Mouse (Mus musculus): ENCODE data around the gene Klf16. TPM values are rescaled to one million over a fixed set of nuclear protein-coding genes. Genes with fewer than 3 reads are reported as not detected.

Gene Klf16
- polyA plus RNA-seq, 1 experiment from 2014 or later = 11.8 TPM

DNA sequence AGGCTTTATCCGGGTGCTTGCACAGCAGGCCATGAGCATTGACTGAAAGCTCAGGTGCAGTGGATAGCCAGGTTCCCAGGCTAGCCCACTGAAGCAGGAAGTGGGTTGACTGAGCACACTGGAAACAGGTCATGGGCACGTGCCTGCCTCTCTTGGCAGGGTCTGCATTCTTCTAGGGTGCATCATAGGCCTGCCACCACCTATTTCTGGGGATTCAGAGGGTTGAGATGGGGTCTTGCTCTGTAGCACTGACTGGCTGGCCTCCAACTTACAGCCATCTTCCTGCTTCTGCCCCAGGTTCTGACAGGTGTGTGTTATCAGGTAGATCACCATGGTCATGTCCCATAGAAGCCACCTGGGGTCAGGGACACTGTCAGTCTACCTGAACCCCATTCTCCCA, 27.9 kb upstream of the Klf16 start:
- WGBS = 90% methylated on average over 2 of the region's 2 CpGs
- no peak overlapping the region for H3K9ac ChIP-seq
- ATAC-seq (ENCODE audit: insufficient read depth) = no peak

DNA sequence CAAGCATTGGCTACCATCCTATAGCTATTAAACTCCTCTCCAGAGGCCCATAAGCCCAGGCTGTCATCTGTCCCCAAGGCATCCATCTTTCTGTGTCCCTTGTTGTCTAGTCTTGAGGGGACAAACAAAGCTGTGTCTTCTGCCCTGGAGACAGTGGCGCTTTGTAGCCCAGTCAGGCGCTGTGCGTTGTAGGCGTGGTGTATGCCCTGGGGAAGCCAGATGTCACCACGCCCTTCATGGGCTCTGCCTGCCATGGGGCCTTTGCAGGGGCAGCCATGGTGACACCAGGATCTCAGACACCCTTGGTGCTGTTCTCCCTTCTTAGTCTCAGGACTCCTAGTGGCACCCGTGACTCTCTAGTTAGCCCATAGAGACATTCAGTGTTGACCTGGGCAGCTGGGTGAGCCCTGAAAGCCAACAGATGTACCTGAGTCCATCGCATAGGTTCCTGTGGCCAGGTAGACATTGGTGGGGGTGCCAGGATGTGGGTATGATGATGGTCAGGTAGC, 26.9 kb upstream of the Klf16 start:
- H3K9me3 ChIP-seq (ENCODE audit: low read depth, low read length) = no peaks in the 10 kb centered on the region
- peak overlapping the region; percentile 85 for H3K4me2 ChIP-seq
- peak overlapping the region; percentile 68 for H3K4me3 ChIP-seq (ENCODE audit: low read depth, low read length)
- peaks cover 32% of the 10 kb centered on the region for H3K36me3 ChIP-seq (ENCODE audit: insufficient read depth)
- no peak for ATAC-seq (ENCODE audit: insufficient read depth)
- no peak for TF ChIP-seq CTCF (IDR thresholded peaks at IDR 0.05; ENCODE audit: low read depth)
- peak overlapping the region; percentile 62 for H3K9ac ChIP-seq
- 0 out of 2 replicates have a peak overlapping the region, but pooled peaks have one; percentile 74 for H3K27ac ChIP-seq (ENCODE audit: low read depth)
- no peaks in the 10 kb centered on the region for H3K27me3 ChIP-seq (ENCODE audit: insufficient read depth, low read length)
- DNase-seq = no peak
- WGBS = 88% methylated on average over 7 of the region's 7 CpGs
- H3K4me1 ChIP-seq (ENCODE audit: insufficient read depth) = peaks cover 10% of the 10 kb centered on the region

More for the DNA sequence above, 27.9 kb upstream of the Klf16 start:
- Histone ChIP-seq H3K27me3 (ENCODE audit: insufficient read depth, low read length) (no peaks in the 10 kb centered on the region), H3K4me3 (ENCODE audit: low read depth, low read length) (no peak overlapping the region), H3K4me2 (no peak overlapping the region), H3K36me3 (ENCODE audit: insufficient read depth) (peaks cover 40% of the 10 kb centered on the region), H3K4me1 (ENCODE audit: insufficient read depth) (peaks cover 10% of the 10 kb centered on the region), H3K9me3 (ENCODE audit: low read depth, low read length) (no peaks in the 10 kb centered on the region), H3K27ac (ENCODE audit: low read depth) (no peak overlapping the region)
- no peak for TF ChIP-seq CTCF (IDR thresholded peaks at IDR 0.05; ENCODE audit: low read depth)
- no peak for DNase-seq

DNA sequence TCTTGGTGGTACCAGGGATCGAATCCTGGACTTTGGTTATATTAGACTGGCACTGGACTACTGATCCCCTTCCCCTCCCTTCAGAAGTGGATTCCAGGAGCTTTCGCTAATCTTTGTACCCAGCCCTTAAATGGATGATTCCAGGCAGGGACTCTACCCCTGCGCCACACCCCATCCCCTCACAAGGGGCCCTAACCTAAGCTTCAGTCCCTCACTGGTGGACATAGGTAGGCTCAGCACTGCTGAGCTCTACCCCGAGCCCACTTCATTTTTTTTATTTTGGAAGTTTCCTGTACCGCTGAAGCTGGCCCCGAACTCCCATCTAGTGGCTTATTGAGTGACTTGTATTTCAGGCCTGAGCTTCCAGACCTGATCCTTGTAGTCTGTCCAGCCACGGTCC, 26.2 kb upstream of the Klf16 start:
- no peak for ATAC-seq (ENCODE audit: insufficient read depth)
- 21% methylated on average over 7 of the region's 7 CpGs for WGBS
- no peak for TF ChIP-seq CTCF (IDR thresholded peaks at IDR 0.05; ENCODE audit: low read depth)

DNA sequence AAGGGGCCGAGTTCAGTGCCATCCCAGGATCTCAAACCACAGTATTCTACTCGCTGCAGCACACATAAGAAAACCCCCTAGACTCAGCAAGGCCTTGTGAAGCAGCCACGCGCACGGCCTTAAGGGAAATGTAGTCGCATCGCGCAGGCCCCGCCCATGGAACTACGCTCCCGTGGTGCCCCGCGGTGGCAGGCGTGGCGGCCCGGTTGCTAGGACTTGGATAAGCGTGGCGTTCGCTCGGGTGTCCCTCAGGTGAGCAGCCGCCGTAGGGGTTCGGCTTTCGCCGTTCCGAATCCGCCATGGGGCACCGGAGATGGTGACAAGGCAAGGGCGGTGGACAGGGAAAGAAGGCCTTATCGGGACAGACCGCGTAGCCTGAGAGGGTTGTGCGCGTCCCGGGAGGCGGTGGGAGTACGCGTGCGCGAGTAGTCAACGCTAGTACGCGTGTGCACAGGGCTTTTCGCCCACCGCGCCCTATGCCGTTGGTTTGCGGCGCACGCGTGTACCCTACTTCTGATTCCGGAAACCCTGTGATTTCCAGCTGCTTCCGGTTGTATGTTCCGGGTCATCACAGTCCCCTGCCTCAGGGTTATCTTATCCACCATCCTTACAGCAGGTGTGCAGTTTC, 25.7 kb upstream of the Klf16 start, which contains the start of the genes Scamp4 and Adat3:
Gene Scamp4 (plus strand): TSS at position 175 of the 628 bp plus-strand sequence.
Gene Adat3 (plus strand): TSS at position 183 of the 628 bp plus-strand sequence.
- H3K36me3 ChIP-seq (ENCODE audit: insufficient read depth) = peaks cover 20% of the 10 kb centered on the region
- H3K9me3 ChIP-seq (ENCODE audit: low read depth, low read length) = no peaks in the 10 kb centered on the region
- TF ChIP-seq CTCF (IDR thresholded peaks at IDR 0.05; ENCODE audit: low read depth) = no peak
- H3K27ac ChIP-seq (ENCODE audit: low read depth) = peak within 1 kb of the TSS; percentile 74
- H3K27me3 ChIP-seq (ENCODE audit: insufficient read depth, low read length) = no peaks in the 10 kb centered on the region
- WGBS = under 1% methylated on average over 50 of the region's 54 CpGs
- peaks cover 10% of the 10 kb centered on the region for H3K4me1 ChIP-seq (ENCODE audit: insufficient read depth)
- ATAC-seq (ENCODE audit: insufficient read depth) = peak; percentile 95
- peak within 1 kb of the TSS; percentile 85 for H3K4me2 ChIP-seq
- H3K9ac ChIP-seq = peak within 1 kb of the TSS; percentile 62
- peak; percentile 98 for DNase-seq
- peak within 1 kb of the TSS; percentile 68 for H3K4me3 ChIP-seq (ENCODE audit: low read depth, low read length)

More for the DNA sequence above, 26.2 kb upstream of the Klf16 start:
- H3K4me3 ChIP-seq (ENCODE audit: low read depth, low read length) = peak overlapping the region; percentile 68
- no peaks in the 10 kb centered on the region for H3K9me3 ChIP-seq (ENCODE audit: low read depth, low read length)
- H3K9ac ChIP-seq = peak overlapping the region; percentile 62
- peaks cover 10% of the 10 kb centered on the region for H3K4me1 ChIP-seq (ENCODE audit: insufficient read depth)
- no peak for DNase-seq
- H3K36me3 ChIP-seq (ENCODE audit: insufficient read depth) = peaks cover 25% of the 10 kb centered on the region
- H3K27ac ChIP-seq (ENCODE audit: low read depth) = peak overlapping the region; percentile 74
- H3K27me3 ChIP-seq (ENCODE audit: insufficient read depth, low read length) = no peaks in the 10 kb centered on the region
- H3K4me2 ChIP-seq = peak overlapping the region; percentile 85

DNA sequence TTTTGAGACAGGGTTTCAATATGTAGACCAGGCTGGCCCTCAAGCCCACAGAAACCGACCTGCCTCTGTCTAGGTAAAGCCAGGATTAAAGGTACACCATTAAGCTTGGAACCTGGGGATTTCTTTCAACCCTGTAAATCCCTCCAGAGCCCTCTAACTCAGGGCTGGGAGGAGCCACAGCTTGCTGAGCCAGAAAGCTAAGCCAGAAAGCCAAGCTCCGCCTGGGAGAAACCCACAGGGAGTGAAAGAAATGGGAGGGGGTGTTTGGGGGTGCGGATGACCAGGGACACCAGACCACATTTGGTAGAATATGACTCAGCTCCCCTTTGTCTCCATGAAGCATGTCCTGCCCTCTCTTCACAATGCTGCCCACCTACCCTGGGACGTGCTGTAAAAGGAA, 19.2 kb upstream of the Klf16 start:
- no peaks in the 10 kb centered on the region for H3K9me3 ChIP-seq (ENCODE audit: low read depth, low read length)
- H3K27ac ChIP-seq (ENCODE audit: low read depth) = no peak overlapping the region
- H3K36me3 ChIP-seq (ENCODE audit: insufficient read depth) = no peaks in the 10 kb centered on the region
- no peak for TF ChIP-seq CTCF (IDR thresholded peaks at IDR 0.05; ENCODE audit: low read depth)
- no peak overlapping the region for H3K4me2 ChIP-seq
- ATAC-seq (ENCODE audit: insufficient read depth) (no peak), DNase-seq (no peak)
- H3K4me3 ChIP-seq (ENCODE audit: low read depth, low read length) = no peak overlapping the region
- 41% methylated on average over 4 of the region's 4 CpGs for WGBS
- no peaks in the 10 kb centered on the region for H3K27me3 ChIP-seq (ENCODE audit: insufficient read depth, low read length)
- H3K9ac ChIP-seq = no peak overlapping the region; the same call in 1 of the 2 replicates
- H3K4me1 ChIP-seq (ENCODE audit: insufficient read depth) = no peaks in the 10 kb centered on the region

DNA sequence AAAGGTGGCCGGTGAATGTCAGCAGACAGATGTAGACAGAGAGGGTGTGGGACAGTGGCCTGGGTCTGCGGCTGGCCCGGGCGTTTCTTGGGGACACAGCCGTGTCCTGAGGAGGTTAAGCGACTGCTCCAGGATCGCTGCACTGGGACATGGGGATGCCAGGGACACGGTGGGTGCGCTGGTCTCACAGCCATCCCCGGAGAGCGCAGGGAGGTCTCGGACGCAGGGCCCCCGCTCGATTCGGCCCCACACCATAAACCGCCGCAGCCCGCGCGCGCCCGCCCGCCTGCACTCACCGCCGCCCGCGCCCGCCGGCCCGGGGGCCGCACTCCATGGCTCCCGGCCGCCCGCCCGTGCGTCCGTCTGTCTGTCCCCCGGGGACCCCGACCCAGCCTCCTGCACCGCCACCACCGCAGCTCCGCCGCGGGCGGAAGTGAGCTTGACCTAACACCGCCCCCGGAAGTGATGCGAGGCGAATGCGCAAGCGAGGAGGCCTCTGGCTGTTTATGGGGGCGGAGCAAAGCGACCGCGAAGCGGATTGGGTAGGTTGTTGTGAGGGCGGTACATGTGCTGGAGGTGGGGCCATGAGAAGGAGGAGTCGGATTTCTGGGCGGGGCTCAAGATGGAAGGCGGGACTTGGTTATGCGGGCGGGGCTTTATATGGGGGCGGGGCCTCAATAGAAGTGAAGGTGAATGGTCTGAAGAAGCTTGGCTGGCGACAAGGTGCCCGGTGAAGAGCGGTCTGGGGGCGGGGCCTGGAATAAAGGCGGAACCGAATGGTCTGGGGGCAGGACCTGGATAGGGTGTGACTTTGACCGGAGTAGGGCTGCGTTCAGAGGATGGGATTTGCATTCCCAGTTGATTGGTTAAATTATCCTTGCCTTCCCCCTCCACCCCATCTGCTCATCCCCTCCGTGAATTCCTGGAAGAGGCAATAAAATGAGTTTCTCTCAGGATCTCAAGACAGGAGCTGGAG, 13.0 kb upstream of the Klf16 start, which contains the start of gene Abhd17a:
Gene Abhd17a (minus strand): TSS at position 463 of the 976 bp plus-strand sequence.
- under 1% methylated on average over 73 of the region's 73 CpGs for WGBS
- DNase-seq (peak; percentile 99), ATAC-seq (ENCODE audit: insufficient read depth) (peak; percentile 94)
- peaks cover 15% of the 10 kb centered on the region; the same call in 1 of the 2 replicates for H3K36me3 ChIP-seq (ENCODE audit: insufficient read depth)
- peak within 1 kb of the TSS; percentile 93 for H3K4me3 ChIP-seq (ENCODE audit: low read depth, low read length)
- H3K9me3 ChIP-seq (ENCODE audit: low read depth, low read length) = no peaks in the 10 kb centered on the region
- peak within 1 kb of the TSS; percentile 56; the same call in 1 of the 2 replicates for H3K27ac ChIP-seq (ENCODE audit: low read depth)
- H3K27me3 ChIP-seq (ENCODE audit: insufficient read depth, low read length) = no peaks in the 10 kb centered on the region
- H3K9ac ChIP-seq = peak within 1 kb of the TSS; percentile 83
- H3K4me2 ChIP-seq = peak within 1 kb of the TSS; percentile 70
- peaks cover 5% of the 10 kb centered on the region; the same call in 1 of the 2 replicates for H3K4me1 ChIP-seq (ENCODE audit: insufficient read depth)
- TF ChIP-seq CTCF (IDR thresholded peaks at IDR 0.05; ENCODE audit: low read depth) = no peak

Measured in lung, embryonic 14.5 days (tissue).